Mouse (Mus musculus) myocyte (in vitro differentiated cells): ENCODE measurements around the gene Urad. TPM values are rescaled to one million over a fixed set of nuclear protein-coding genes. Genes with fewer than 3 reads are reported as not detected.
A peak's percentile ranks its signal among the peaks of the same experiment; 100 is the strongest.

Source experiments
- H3K27me3 ChIP-seq: one replicate; pipeline ENCODE4 v1.6.1; 2011; ENCODE audit not compliant: control insufficient read depth, insufficient read depth, insufficient read length
- H3K36me3 ChIP-seq: one replicate; pipeline ENCODE4 v1.6.1; 2011; ENCODE audit not compliant: control insufficient read depth, insufficient read depth
- H3K4me2 ChIP-seq: one replicate; pipeline ENCODE4 v1.6.1; 2011; ENCODE audit warnings: low read depth, control low read depth
- H3K4me3 ChIP-seq: one replicate; pipeline ENCODE4 v1.5.1; 2011; ENCODE audit warnings: mild to moderate bottlenecking, control low read depth, moderate library complexity
- H3K79me2 ChIP-seq: one replicate; pipeline ENCODE4 v1.6.1; 2011; ENCODE audit not compliant: control insufficient read depth, insufficient read depth
- H3ac ChIP-seq: one replicate; pipeline ENCODE4 v1.6.1; 2011; ENCODE audit not compliant: control insufficient read depth, insufficient read length
- CEBPB ChIP-seq: IDR thresholded peaks from 2 replicates; pipeline ENCODE4 v1.6.1; 2011; ENCODE audit warnings: mild to moderate bottlenecking, moderate library complexity; ENCODE audit not compliant: poor library complexity, insufficient read depth, severe bottlenecking
- E2F4 ChIP-seq: IDR thresholded peaks from one replicate; pipeline ENCODE4 v1.6.1; 2011; ENCODE audit warnings: mild to moderate bottlenecking, control low read depth, moderate library complexity; ENCODE audit not compliant: insufficient read depth
- MAX ChIP-seq: IDR thresholded peaks from one replicate; pipeline ENCODE4 v1.6.1; 2011; ENCODE audit warnings: low read depth, mild to moderate bottlenecking, control low read depth
- MYOD1 ChIP-seq, 3 experiments: IDR thresholded peaks; one replicate each; pipeline ENCODE4 v1.6.1; 2011; ENCODE audit warnings: control low read depth in 2 of 3, low read depth in 2 of 3, mild to moderate bottlenecking in 2 of 3, moderate library complexity in 1 of 3; ENCODE audit not compliant: insufficient read length in 2 of 3, control insufficient read depth in 1 of 3
- MYOG ChIP-seq, 3 experiments: IDR thresholded peaks; one replicate each; pipeline ENCODE4 v1.6.1; 2011; ENCODE audit warnings: control low read depth in 2 of 3, low read depth in 2 of 3, mild to moderate bottlenecking in 2 of 3; ENCODE audit not compliant: insufficient read length in 2 of 3, control insufficient read depth in 1 of 3, insufficient read depth in 1 of 3
- POLR2A ChIP-seq: IDR thresholded peaks from one replicate; pipeline ENCODE4 v1.6.1; 2011; ENCODE audit warnings: low read depth, mild to moderate bottlenecking, control low read depth, moderate library complexity; ENCODE audit not compliant: insufficient read length
- POLR2AphosphoS2 ChIP-seq: IDR thresholded peaks from one replicate; pipeline ENCODE4 v1.6.1; 2011; ENCODE audit warnings: low read depth, control low read depth; ENCODE audit not compliant: insufficient read length
- REST ChIP-seq: IDR thresholded peaks from one replicate; pipeline ENCODE4 v1.6.1; 2011; ENCODE audit warnings: mild to moderate bottlenecking, control low read depth, moderate library complexity; ENCODE audit not compliant: insufficient read depth, insufficient read length
- SRF ChIP-seq: IDR thresholded peaks from one replicate; pipeline ENCODE4 v1.6.1; 2011; ENCODE audit warnings: low read depth; ENCODE audit not compliant: control insufficient read depth, insufficient read length
- TCF12 ChIP-seq: IDR thresholded peaks from one replicate; pipeline ENCODE4 v1.6.1; 2011; ENCODE audit warnings: mild to moderate bottlenecking, control low read depth; ENCODE audit not compliant: poor library complexity, insufficient read depth, severe bottlenecking
- TCF3 ChIP-seq: IDR thresholded peaks from one replicate; pipeline ENCODE4 v1.6.1; 2011; ENCODE audit warnings: low read depth, control low read depth; ENCODE audit not compliant: insufficient read length
- USF1 ChIP-seq: IDR thresholded peaks from one replicate; pipeline ENCODE4 v1.6.1; 2011; ENCODE audit warnings: low read depth, mild to moderate bottlenecking, control low read depth, moderate library complexity
- polyA plus RNA-seq: library from polyadenylated mRNA; unstranded; fragments of >200 nt; fragmentation: generic; extraction: Trizol; gene quantifications from one replicate; pipeline ENCODE4 v1.2.1, GENCODE M21; 2012; ENCODE audit warnings: missing spikeins

Gene Urad
- polyA plus RNA-seq, 1 experiment = not detected

DNA sequence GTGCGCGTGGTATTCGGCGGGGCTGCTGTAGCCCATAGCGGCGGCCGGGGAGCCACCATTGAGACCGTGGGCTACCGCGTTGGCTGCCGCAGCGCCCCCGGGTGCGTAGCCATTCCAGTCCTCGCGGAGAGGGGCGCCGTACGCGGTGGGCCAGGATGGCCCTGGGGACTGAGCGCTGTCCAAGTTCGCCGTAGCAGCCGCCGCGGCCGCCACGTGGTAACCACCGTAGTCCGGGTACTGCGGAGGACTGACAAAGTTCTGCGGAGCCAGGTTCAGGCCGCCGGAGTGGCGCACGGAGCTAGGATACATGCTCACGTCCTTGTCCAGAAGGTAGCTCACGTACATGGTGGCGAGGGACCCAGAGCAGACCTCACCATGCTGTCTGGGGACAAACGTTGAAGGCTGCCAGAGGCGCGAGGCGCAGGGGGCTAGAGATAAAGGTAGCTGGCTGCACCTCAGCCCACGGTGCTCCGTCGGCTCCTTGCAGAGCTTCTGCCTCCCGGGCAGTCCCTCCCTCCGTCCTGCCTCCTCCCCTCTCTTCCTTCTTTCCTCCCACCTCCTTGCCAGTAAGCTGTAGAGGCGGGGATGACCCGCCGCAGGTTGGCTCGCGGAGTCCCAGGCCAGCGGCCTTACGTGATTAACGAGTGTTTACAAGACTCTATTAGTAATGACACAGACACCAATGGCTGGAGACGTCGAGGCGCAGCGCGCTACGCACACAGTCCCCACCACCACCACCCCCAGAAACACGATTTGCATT is 15.4 kb downstream of the Urad start, which contains the start of gene Cdx2:
Gene Cdx2 (minus strand): TSS at position 633 of the 760 bp plus-strand sequence.
- H3K4me3 ChIP-seq = no peak within 1 kb of the TSS

GRCm38 (mm10) chr5:147305856-147306637 is 16.2 kb downstream of the Urad start:
- peaks cover 88% of the 10 kb centered on the region for H3K27me3 ChIP-seq
- no peaks in the 10 kb centered on the region for H3K79me2 ChIP-seq
- no peak overlapping the region for H3K4me3 ChIP-seq
- no peaks in the 10 kb centered on the region for H3K36me3 ChIP-seq
- TF ChIP-seq TCF12 = no peak
- TF ChIP-seq SRF = no peak
- TF ChIP-seq MYOD1 (IDR thresholded peaks at IDR 0.05; ENCODE audit: control insufficient read depth in 1 of 3, insufficient read length in 2 of 3, low read depth in 2 of 3) = no peak
- TF ChIP-seq E2F4 = no peak
- no peak for TF ChIP-seq REST
- TF ChIP-seq TCF3 = no peak
- no peak for TF ChIP-seq POLR2AphosphoS2
- no peak for TF ChIP-seq MYOG (IDR thresholded peaks at IDR 0.05; ENCODE audit: control insufficient read depth in 1 of 3, insufficient read depth in 1 of 3, insufficient read length in 2 of 3, low read depth in 2 of 3)
- no peak overlapping the region for H3K4me2 ChIP-seq
- H3ac ChIP-seq = no peak overlapping the region

More for the DNA sequence above, 15.4 kb downstream of the Urad start, which contains the start of gene Cdx2:
- Histone ChIP-seq H3K27me3 (peaks cover 81% of the 10 kb centered on the region), H3ac (no peak within 1 kb of the TSS), H3K36me3 (no peaks in the 10 kb centered on the region), H3K79me2 (no peaks in the 10 kb centered on the region), H3K4me2 (no peak within 1 kb of the TSS)
- TF ChIP-seq TCF3 (no peak), CEBPB (no peak), REST (no peak), MYOG (IDR thresholded peaks at IDR 0.05; ENCODE audit: control insufficient read depth in 1 of 3, insufficient read depth in 1 of 3, insufficient read length in 2 of 3, low read depth in 2 of 3) (no peak), TCF12 (no peak)

DNA sequence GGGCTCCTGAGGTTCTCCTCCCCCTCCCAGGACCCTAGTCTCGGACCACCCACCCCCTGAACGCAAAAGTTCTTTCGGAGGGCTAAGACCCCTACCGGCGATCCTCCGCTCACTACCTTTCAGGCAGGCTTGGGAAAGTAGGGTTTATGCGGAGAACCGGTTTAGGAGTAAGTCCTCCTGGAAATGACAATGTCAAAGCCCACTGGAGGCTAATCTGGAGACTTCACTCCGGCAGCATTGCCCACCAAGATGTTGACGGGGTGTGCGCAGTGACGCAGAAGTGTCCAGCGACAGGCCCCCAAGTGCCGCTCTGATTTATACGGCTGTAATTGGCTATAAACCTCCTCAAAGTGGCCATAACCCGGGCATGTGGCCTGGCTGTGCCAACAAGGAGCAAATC is 17.1 kb downstream of the Urad start:
- no peaks in the 10 kb centered on the region for H3K79me2 ChIP-seq
- H3K36me3 ChIP-seq = no peaks in the 10 kb centered on the region
- no peak overlapping the region for H3K4me2 ChIP-seq
- TF ChIP-seq MYOG (IDR thresholded peaks at IDR 0.05; ENCODE audit: control insufficient read depth in 1 of 3, insufficient read depth in 1 of 3, insufficient read length in 2 of 3, low read depth in 2 of 3) (no peak), POLR2A (no peak), TCF12 (no peak), POLR2AphosphoS2 (no peak), MYOD1 (IDR thresholded peaks at IDR 0.05; ENCODE audit: control insufficient read depth in 1 of 3, insufficient read length in 2 of 3, low read depth in 2 of 3) (no peak), SRF (no peak), REST (no peak), TCF3 (no peak), CEBPB (no peak), E2F4 (no peak), MAX (no peak), USF1 (no peak)
- peaks cover 88% of the 10 kb centered on the region for H3K27me3 ChIP-seq
- H3ac ChIP-seq = no peak overlapping the region
- H3K4me3 ChIP-seq = no peak overlapping the region

- H3K36me3 ChIP-seq = no peaks in the 10 kb centered on the region
- H3K4me3 ChIP-seq = no peak overlapping the region
- H3K79me2 ChIP-seq = no peaks in the 10 kb centered on the region
- H3K4me2 ChIP-seq = peak overlapping the region; percentile 6
- TF ChIP-seq POLR2AphosphoS2 (no peak), REST (no peak), MYOD1 (IDR thresholded peaks at IDR 0.05; ENCODE audit: control insufficient read depth in 1 of 3, insufficient read length in 2 of 3, low read depth in 2 of 3) (no peak), MAX (no peak), SRF (no peak), E2F4 (no peak), MYOG (IDR thresholded peaks at IDR 0.05; ENCODE audit: control insufficient read depth in 1 of 3, insufficient read depth in 1 of 3, insufficient read length in 2 of 3, low read depth in 2 of 3) (no peak), CEBPB (no peak), TCF12 (no peak), POLR2A (no peak), TCF3 (no peak), USF1 (no peak)
- peaks cover 89% of the 10 kb centered on the region for H3K27me3 ChIP-seq
- H3ac ChIP-seq = no peak overlapping the region
Observed at GRCm38 (mm10) chr5:147304276-147305155, 17.7 kb downstream of the Urad start.
